Mouse (Mus musculus): ENCODE data around the gene Serpinf1.
"Not testable (repeated sequence)": the region's sequence is repeated elsewhere in the genome, so short reads cannot be mapped to it uniquely, and the experiment has no call there.

Gene Serpinf1

GRCm38 (mm10) chr11:75421375-75422012 is 1.0 kb downstream of the Serpinf1 start:
- no peak for DNase-seq (ENCODE audit: low read depth, low spot score)

DNA sequence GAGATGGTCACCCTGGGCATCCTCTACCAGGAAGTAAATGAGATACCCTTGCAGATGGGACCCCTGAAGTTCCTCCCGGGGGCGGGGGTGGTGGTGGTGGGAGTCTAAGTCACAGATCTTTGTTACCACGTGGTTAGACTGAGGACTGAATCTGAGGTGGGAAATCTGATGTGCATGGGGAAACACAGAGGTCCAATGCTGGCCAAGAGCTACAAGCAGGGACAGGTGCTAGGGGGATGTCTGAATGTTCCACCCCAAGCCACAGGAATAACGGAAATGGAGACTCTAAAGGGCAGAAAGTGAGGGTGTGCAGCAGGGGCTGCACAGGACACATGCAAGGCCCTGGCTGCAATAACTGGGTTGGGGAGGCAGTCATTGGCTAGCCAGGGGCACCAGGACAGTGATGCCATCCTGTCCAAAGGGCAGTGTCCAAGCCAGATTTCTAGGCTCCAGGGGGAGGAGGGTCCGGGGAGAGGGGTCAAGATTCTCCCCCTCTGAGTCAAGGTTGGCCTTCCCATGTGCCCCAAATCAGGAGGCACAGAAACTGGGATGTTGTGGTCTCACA is 1.6 kb downstream of the Serpinf1 start:
- no peak for DNase-seq (ENCODE audit: low read depth, low spot score)

DNA sequence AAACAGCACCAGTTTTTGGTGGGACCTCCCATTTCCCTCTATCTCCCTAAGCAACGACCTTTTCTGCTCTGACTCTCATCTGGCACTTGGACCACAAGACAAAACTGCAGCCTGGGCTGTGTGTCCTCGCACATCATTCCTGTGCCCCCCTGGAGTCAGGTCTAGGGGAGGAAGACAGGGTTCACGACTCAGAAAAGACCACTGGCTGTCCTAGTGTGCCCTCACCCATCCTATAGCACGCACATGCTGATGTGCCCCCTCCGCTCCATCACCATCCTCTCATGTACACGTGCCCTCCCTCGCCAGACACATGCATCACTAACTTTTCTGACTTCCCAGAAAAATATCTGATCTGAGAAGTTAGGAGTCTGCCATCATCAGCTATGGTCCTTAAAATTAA is 2.5 kb downstream of the Serpinf1 start:
- DNase-seq (ENCODE audit: low read depth, low spot score): no peak

DNA sequence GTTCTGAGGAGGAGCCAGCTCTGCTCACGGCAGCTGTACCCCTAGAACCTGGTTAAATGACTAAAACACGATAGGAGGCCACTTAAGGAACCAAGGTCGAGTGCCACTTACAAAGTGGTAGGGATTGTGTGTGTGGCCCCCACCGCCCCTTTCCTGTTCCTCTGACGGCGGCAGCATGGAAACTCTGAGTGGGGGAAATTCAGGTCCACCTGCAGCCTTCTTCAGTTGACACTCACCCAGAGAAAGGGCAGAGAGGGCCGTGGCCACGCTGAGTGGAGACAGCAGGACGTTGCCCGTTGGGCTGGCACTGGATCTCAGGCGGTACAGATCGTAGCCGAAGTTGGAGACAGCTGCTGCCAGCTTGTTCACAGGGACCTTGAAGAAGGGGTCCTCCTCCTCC is 6.5 kb downstream of the Serpinf1 start:
- no peak for DNase-seq (ENCODE audit: low read depth, low spot score)

GRCm38 (mm10) chr11:75415096-75415495 is 7.4 kb downstream of the Serpinf1 start:
- DNase-seq (ENCODE audit: low read depth, low spot score): no peak

GRCm38 (mm10) chr11:75410591-75410990 is 11.9 kb downstream of the Serpinf1 start:
- no peak for DNase-seq (ENCODE audit: low read depth, low spot score)

DNA sequence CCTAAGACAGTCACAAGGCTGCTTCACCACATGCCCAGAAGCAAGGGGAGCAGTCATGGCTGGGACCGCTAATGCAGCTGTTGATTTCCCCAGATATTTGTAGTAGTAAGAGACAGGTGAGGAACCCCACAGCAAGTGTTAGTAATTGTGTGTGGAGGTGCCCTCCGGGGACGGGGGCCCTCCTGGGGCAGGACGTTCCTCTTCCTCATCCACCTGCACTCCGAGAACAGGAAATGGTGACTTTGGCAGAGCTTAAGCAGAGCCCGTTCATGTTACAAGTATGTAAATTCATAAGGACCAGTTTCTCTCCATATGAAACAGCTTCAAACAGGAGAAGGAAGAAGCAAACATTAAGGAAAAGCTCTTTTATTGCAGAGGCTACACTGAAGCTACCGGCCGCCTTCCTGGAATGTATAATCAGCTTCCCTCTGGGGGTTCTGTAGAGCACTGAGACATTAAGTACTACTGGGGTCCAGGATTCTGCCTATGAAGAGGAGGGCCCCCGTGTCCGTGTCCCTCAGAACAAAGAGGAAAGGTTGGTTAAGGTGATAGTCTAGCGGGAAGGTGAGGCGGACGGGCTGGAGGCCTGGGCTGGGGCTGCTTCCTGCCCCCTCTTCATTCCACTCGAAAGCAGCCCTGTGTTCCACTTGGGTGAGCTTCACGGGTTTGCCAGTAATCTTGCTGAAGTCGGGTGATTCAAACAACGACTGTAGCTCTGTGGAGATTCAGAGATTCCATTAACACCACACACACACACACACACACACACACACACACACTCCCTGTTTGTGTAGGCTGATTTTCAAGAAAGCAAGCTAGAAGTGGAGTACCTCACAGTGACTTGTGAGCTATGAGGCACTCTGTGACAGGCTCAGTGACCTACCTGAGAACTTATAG is 12.6 kb downstream of the Serpinf1 start:
- no peak for DNase-seq (ENCODE audit: low read depth, low spot score)

DNA sequence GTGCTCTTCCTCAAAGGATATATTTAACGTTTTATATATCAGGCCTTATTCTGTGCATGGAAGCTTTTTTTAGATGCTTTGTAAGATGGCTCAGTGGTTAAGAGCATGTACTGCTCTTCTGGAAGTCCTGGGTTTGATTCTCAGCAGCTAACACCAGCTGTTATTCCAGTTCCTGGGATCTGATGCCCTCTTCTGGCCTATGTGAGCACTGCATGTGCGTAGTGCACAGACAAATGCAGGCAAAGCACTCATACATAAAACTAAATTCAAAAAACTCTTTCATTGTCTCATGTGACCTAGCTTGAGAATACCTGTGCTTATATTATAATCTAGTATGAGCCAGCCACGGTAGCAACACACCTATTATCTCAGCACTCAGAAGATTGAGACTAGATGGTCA is 15.6 kb downstream of the Serpinf1 start:
- peak; percentile 80 for DNase-seq (ENCODE audit: low read depth, low spot score)

DNA sequence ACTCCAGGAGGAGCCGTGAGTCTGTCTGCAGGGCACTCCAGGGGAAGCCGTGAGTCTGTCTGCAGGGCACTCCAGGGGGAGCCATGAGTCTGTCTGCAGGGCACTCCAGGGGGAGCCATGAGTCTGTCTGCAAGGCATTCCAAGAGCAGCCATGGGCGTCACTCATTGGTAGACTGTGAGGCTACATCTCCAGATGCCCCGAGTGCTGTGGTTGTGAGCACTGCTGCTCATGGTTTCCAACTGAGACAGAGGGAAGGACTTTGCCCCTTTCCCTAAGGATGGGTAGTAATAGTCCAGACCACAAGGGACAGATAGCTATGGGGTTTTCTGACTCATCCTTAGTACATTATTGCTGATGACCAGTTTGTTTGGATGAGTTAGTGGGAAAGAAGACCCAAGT is 16.4 kb downstream of the Serpinf1 start:
- no peak for DNase-seq (ENCODE audit: low read depth, low spot score)

DNA sequence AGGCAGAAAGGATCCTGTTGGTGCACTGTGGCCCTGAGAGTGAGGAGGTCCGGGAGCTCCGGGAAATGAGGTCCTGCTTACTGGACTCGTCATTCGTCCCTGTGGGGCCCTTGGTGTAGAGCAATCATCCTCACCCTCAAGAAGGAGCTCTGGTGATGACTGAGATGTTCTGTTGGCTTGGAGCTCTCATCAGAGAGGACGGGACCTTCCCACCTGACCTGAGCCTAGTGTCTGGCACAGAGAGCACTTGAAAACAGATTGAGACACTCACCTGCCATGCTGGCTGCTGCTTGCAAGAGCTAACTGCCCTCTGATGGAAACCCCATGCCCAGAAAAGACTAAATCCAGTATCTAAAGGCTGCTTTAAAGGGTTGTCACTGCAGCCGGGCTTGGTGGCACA is 17.7 kb downstream of the Serpinf1 start:
- DNase-seq (ENCODE audit: low read depth, low spot score): no peak

DNA sequence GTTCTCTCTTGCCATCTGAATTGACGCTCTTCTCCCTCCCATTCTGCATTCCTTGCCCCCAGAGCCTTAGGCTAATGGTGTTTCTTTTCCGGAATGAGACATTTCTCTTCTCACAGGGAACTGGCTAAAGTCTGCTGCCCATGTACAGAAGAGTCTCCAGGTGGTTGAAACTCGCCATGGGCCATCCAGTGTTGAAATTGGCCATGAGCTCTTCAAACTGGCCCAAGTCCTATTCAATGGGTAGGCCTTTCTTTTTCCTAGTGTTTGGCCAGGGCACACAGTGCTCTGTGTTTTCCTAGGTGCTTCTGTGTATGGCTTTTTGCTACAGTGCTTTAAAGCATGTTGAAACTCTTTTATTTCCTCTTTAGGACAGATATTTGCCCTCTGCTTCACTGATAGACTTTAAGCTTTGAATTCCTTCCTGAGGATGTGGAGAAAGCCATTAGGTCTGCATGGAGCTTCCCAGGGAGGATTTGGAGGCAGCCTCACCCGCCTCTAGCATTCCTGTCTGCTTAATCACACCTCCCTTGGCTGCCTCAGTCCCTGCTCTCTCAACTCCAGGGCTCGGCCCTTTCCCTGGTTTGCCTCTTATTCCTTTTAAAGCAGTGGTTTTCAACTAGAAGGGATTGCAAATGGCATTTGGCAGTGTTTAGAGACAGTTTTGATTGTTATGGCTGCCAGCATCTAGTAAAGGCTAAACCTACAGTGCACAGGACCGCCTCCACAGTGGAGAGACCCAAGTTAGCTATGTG is 19.0 kb downstream of the Serpinf1 start:
- DNase-seq (ENCODE audit: low read depth, low spot score): no peak

GRCm38 (mm10) chr11:75402271-75402690 is 20.2 kb downstream of the Serpinf1 start:
- peak; percentile 58 for DNase-seq (ENCODE audit: low read depth, low spot score)

GRCm38 (mm10) chr11:75400099-75400498 is 22.4 kb downstream of the Serpinf1 start:
- DNase-seq (ENCODE audit: low read depth, low spot score): peak; percentile 93

GRCm38 (mm10) chr11:75399411-75399841 is 23.1 kb downstream of the Serpinf1 start:
- DNase-seq (ENCODE audit: low read depth, low spot score): no peak

DNA sequence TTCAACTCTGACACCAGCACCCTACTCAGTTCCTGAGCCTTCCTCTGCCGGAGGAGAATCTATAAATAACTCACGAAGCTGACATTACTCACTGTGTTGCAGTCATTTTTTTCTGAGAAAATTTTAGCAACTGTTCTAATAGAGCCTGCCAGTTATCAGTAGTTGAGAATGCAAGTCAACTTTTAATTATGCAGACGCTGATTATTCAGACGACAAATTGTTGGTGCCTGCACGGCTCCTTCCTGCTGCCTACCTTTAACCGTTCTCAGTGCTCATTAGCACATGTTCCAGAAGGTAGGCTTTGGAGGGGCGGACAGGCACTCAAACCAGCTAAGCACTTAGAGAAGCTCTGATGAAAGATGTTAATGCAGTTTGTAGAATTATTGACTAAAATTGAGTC is 25.0 kb downstream of the Serpinf1 start:
- no peak for DNase-seq (ENCODE audit: low read depth, low spot score)

- DNase-seq (ENCODE audit: low read depth, low spot score): no peak
These were observed 26.9 kb downstream of the Serpinf1 start for GRCm38 (mm10) chr11:75395611-75396010.

- DNase-seq (ENCODE audit: low read depth, low spot score): peak; percentile 68
These were observed 39.0 kb downstream of the Serpinf1 start for GRCm38 (mm10) chr11:75383529-75383928.

- not testable (repeated sequence) for DNase-seq (ENCODE audit: low read depth, low spot score)
These were observed 43.7 kb downstream of the Serpinf1 start for GRCm38 (mm10) chr11:75378786-75379185.

- DNase-seq (ENCODE audit: low read depth, low spot score): no peak
These were observed 45.4 kb downstream of the Serpinf1 start for GRCm38 (mm10) chr11:75377125-75377524.

Data from ES-CJ7 (cell line).